Mouse (Mus musculus) myocyte (in vitro differentiated cells): ENCODE measurements around the gene Gstp1.

Source experiments
- E2F4 ChIP-seq: IDR thresholded peaks from one replicate; pipeline ENCODE4 v1.6.1; 2011; ENCODE audit warnings: mild to moderate bottlenecking, control low read depth, moderate library complexity; ENCODE audit not compliant: insufficient read depth
- MYOD1 ChIP-seq, 3 experiments: IDR thresholded peaks; one replicate each; pipeline ENCODE4 v1.6.1; 2011; ENCODE audit warnings: control low read depth in 2 of 3, low read depth in 2 of 3, mild to moderate bottlenecking in 2 of 3, moderate library complexity in 1 of 3; ENCODE audit not compliant: insufficient read length in 2 of 3, control insufficient read depth in 1 of 3
- POLR2A ChIP-seq: IDR thresholded peaks from one replicate; pipeline ENCODE4 v1.6.1; 2011; ENCODE audit warnings: low read depth, mild to moderate bottlenecking, control low read depth, moderate library complexity; ENCODE audit not compliant: insufficient read length

DNA sequence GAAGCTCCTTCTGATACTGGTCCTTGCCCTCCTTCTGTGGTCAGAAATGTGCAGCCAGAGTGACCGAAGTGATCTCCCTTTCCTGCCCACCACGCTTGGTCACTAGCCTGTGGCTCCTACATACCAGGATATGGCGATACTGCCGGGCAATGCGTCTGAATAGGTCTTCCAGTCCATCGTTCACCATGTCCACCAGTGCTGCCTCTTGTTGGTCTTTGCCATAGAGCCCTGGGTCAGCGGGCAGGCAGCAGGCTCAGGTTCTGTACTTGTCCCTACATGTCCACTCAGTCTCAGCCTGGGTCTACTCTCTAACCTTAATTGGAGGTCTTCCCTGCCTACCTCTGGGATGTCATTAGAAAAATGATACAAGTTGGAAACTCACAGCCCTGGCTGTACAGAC lies 20.2 kb upstream of the Gstp1 start:
- TF ChIP-seq E2F4 (no peak), POLR2A (no peak), MYOD1 (IDR thresholded peaks at IDR 0.05; ENCODE audit: control insufficient read depth in 1 of 3, insufficient read length in 2 of 3, low read depth in 2 of 3) (no peak)
